Mouse (Mus musculus) myocyte (in vitro differentiated cells): ENCODE data around the gene Pgf. TPM values are rescaled to one million over a fixed set of nuclear protein-coding genes. Genes with fewer than 3 reads are reported as not detected.

Experiments
- H3K27me3 ChIP-seq: one replicate; pipeline ENCODE4 v1.6.1; 2011; ENCODE audit not compliant: control insufficient read depth, insufficient read depth, insufficient read length
- H3K36me3 ChIP-seq: one replicate; pipeline ENCODE4 v1.6.1; 2011; ENCODE audit not compliant: control insufficient read depth, insufficient read depth
- H3K4me2 ChIP-seq: one replicate; pipeline ENCODE4 v1.6.1; 2011; ENCODE audit warnings: low read depth, control low read depth
- H3K4me3 ChIP-seq: one replicate; pipeline ENCODE4 v1.5.1; 2011; ENCODE audit warnings: mild to moderate bottlenecking, control low read depth, moderate library complexity
- H3K79me2 ChIP-seq: one replicate; pipeline ENCODE4 v1.6.1; 2011; ENCODE audit not compliant: control insufficient read depth, insufficient read depth
- H3ac ChIP-seq: one replicate; pipeline ENCODE4 v1.6.1; 2011; ENCODE audit not compliant: control insufficient read depth, insufficient read length
- CEBPB ChIP-seq: IDR thresholded peaks from 2 replicates; pipeline ENCODE4 v1.6.1; 2011; ENCODE audit warnings: mild to moderate bottlenecking, moderate library complexity; ENCODE audit not compliant: poor library complexity, insufficient read depth, severe bottlenecking
- E2F4 ChIP-seq: IDR thresholded peaks from one replicate; pipeline ENCODE4 v1.6.1; 2011; ENCODE audit warnings: mild to moderate bottlenecking, control low read depth, moderate library complexity; ENCODE audit not compliant: insufficient read depth
- MAX ChIP-seq: IDR thresholded peaks from one replicate; pipeline ENCODE4 v1.6.1; 2011; ENCODE audit warnings: low read depth, mild to moderate bottlenecking, control low read depth
- MYOD1 ChIP-seq, 3 experiments: IDR thresholded peaks; one replicate each; pipeline ENCODE4 v1.6.1; 2011; ENCODE audit warnings: control low read depth in 2 of 3, low read depth in 2 of 3, mild to moderate bottlenecking in 2 of 3, moderate library complexity in 1 of 3; ENCODE audit not compliant: insufficient read length in 2 of 3, control insufficient read depth in 1 of 3
- MYOG ChIP-seq, 3 experiments: IDR thresholded peaks; one replicate each; pipeline ENCODE4 v1.6.1; 2011; ENCODE audit warnings: control low read depth in 2 of 3, low read depth in 2 of 3, mild to moderate bottlenecking in 2 of 3; ENCODE audit not compliant: insufficient read length in 2 of 3, control insufficient read depth in 1 of 3, insufficient read depth in 1 of 3
- POLR2A ChIP-seq: IDR thresholded peaks from one replicate; pipeline ENCODE4 v1.6.1; 2011; ENCODE audit warnings: low read depth, mild to moderate bottlenecking, control low read depth, moderate library complexity; ENCODE audit not compliant: insufficient read length
- POLR2AphosphoS2 ChIP-seq: IDR thresholded peaks from one replicate; pipeline ENCODE4 v1.6.1; 2011; ENCODE audit warnings: low read depth, control low read depth; ENCODE audit not compliant: insufficient read length
- REST ChIP-seq: IDR thresholded peaks from one replicate; pipeline ENCODE4 v1.6.1; 2011; ENCODE audit warnings: mild to moderate bottlenecking, control low read depth, moderate library complexity; ENCODE audit not compliant: insufficient read depth, insufficient read length
- SRF ChIP-seq: IDR thresholded peaks from one replicate; pipeline ENCODE4 v1.6.1; 2011; ENCODE audit warnings: low read depth; ENCODE audit not compliant: control insufficient read depth, insufficient read length
- TCF12 ChIP-seq: IDR thresholded peaks from one replicate; pipeline ENCODE4 v1.6.1; 2011; ENCODE audit warnings: mild to moderate bottlenecking, control low read depth; ENCODE audit not compliant: poor library complexity, insufficient read depth, severe bottlenecking
- TCF3 ChIP-seq: IDR thresholded peaks from one replicate; pipeline ENCODE4 v1.6.1; 2011; ENCODE audit warnings: low read depth, control low read depth; ENCODE audit not compliant: insufficient read length
- USF1 ChIP-seq: IDR thresholded peaks from one replicate; pipeline ENCODE4 v1.6.1; 2011; ENCODE audit warnings: low read depth, mild to moderate bottlenecking, control low read depth, moderate library complexity
- polyA plus RNA-seq: library from polyadenylated mRNA; unstranded; fragments of >200 nt; fragmentation: generic; extraction: Trizol; gene quantifications from one replicate; pipeline ENCODE4 v1.2.1, GENCODE M21; 2012; ENCODE audit warnings: missing spikeins

Pgf gene
- polyA plus RNA-seq, 1 experiment = 41.9 TPM

DNA sequence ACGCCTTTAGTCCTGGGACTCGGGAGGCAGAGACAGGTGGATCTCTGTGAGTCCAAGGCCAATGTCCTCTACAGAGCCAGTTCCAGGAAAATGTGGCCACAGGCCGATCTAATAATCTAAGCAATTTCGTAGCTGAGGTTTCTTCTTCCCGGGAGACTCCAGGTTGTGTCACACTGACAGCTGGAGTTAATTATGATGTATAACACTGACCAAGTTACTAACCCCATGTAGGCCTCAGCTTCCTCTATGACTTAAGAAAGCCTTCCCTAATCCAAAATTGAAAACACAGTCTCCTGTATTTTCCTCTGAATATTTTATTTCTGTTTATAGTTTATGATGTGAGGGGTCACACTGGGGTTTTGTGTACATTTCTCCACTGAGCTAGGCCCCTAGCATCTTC lies 37.4 kb upstream of the Pgf start:
- Histone ChIP-seq H3K4me3 (no peak overlapping the region), H3K36me3 (no peaks in the 10 kb centered on the region), H3K27me3 (no peaks in the 10 kb centered on the region), H3K79me2 (peaks cover 6% of the 10 kb centered on the region), H3K4me2 (no peak overlapping the region), H3ac (no peak overlapping the region)
- TF ChIP-seq POLR2AphosphoS2 (no peak), USF1 (no peak), E2F4 (no peak), TCF3 (no peak)

DNA sequence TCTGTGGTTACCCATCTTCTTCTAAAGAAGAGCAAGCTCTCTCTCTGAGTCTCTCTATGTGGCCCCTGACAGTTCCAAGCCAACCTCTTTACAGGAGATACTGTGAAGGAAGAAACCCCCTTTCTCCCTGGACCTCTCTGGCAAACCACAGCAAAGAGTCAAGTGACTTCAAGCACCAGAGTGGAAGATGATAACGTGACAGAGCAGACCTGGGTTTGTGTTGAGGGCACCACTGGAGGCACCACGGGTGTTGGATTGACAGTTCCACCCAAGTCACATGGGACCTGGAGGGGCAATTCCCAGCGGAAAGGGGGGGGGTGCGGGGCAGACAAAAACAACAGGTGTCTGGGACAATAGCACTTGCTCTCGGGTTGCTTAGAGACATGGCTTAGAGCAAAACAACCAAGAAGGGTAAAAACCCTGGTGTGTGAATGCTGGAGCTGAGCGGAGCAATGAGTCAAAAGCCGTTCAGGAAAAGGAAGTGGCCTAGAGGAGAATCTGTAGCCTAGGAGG lies 31.2 kb upstream of the Pgf start:
- TF ChIP-seq TCF12 (no peak), MYOD1 (IDR thresholded peaks at IDR 0.05; ENCODE audit: control insufficient read depth in 1 of 3, insufficient read length in 2 of 3, low read depth in 2 of 3) (peak in 1 of 3 experiments; percentile 77), MYOG (IDR thresholded peaks at IDR 0.05; ENCODE audit: control insufficient read depth in 1 of 3, insufficient read depth in 1 of 3, insufficient read length in 2 of 3, low read depth in 2 of 3) (peak in 2 of 3 experiments; percentile 29 to 49), SRF (no peak)
- H3K36me3 ChIP-seq = no peaks in the 10 kb centered on the region

GRCm38 (mm10) chr12:85205425-85205824 lies 27.8 kb upstream of the Pgf start:
- TF ChIP-seq REST (no peak), MYOD1 (IDR thresholded peaks at IDR 0.05; ENCODE audit: control insufficient read depth in 1 of 3, insufficient read length in 2 of 3, low read depth in 2 of 3) (no peak), POLR2A (no peak), USF1 (no peak), MAX (no peak), SRF (no peak), TCF3 (no peak), CEBPB (no peak), POLR2AphosphoS2 (no peak), TCF12 (no peak), E2F4 (no peak), MYOG (IDR thresholded peaks at IDR 0.05; ENCODE audit: control insufficient read depth in 1 of 3, insufficient read depth in 1 of 3, insufficient read length in 2 of 3, low read depth in 2 of 3) (no peak)
- Histone ChIP-seq H3K27me3 (no peaks in the 10 kb centered on the region), H3K36me3 (no peaks in the 10 kb centered on the region), H3K4me2 (no peak overlapping the region), H3ac (no peak overlapping the region), H3K79me2 (no peaks in the 10 kb centered on the region), H3K4me3 (no peak overlapping the region)

More for the DNA sequence above, 31.2 kb upstream of the Pgf start:
- peak overlapping the region; percentile 31 for H3K4me2 ChIP-seq
- no peak overlapping the region for H3K4me3 ChIP-seq
- no peak overlapping the region for H3ac ChIP-seq
- H3K79me2 ChIP-seq = no peaks in the 10 kb centered on the region
- H3K27me3 ChIP-seq = no peaks in the 10 kb centered on the region

- Histone ChIP-seq H3K4me3 (no peak overlapping the region), H3ac (no peak overlapping the region), H3K79me2 (no peaks in the 10 kb centered on the region), H3K4me2 (no peak overlapping the region), H3K27me3 (no peaks in the 10 kb centered on the region), H3K36me3 (no peaks in the 10 kb centered on the region)
- TF ChIP-seq POLR2A (no peak), MYOD1 (IDR thresholded peaks at IDR 0.05; ENCODE audit: control insufficient read depth in 1 of 3, insufficient read length in 2 of 3, low read depth in 2 of 3) (no peak), CEBPB (no peak), TCF12 (no peak), REST (no peak), MAX (no peak), E2F4 (no peak), POLR2AphosphoS2 (no peak), SRF (no peak), TCF3 (no peak), MYOG (IDR thresholded peaks at IDR 0.05; ENCODE audit: control insufficient read depth in 1 of 3, insufficient read depth in 1 of 3, insufficient read length in 2 of 3, low read depth in 2 of 3) (no peak), USF1 (no peak)
These were observed 26.5 kb upstream of the Pgf start for GRCm38 (mm10) chr12:85204105-85204504.

DNA sequence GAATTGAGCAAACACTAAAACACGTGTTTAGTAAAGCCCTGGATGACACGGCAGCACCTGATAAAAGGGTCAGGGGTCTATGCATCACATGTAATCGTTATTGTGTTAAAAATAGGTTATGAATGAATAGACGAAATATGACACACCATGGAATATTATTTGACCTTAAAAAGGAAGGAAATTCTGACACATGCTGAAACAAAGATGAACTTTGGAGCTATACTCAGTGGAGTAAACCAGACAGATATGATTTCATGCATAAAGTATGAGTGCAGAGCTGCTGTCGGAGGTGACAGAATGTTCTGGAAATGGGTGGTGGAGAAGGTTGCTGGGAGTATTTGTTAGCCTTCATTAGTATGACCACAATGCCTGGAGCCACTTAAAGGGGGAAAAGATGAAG lies 26.1 kb upstream of the Pgf start:
- Histone ChIP-seq H3K79me2 (no peaks in the 10 kb centered on the region), H3K4me2 (no peak overlapping the region), H3K36me3 (no peaks in the 10 kb centered on the region), H3K27me3 (no peaks in the 10 kb centered on the region), H3ac (no peak overlapping the region), H3K4me3 (no peak overlapping the region)
- no peak for TF ChIP-seq POLR2AphosphoS2
- no peak for TF ChIP-seq POLR2A
- no peak for TF ChIP-seq MYOG (IDR thresholded peaks at IDR 0.05; ENCODE audit: control insufficient read depth in 1 of 3, insufficient read depth in 1 of 3, insufficient read length in 2 of 3, low read depth in 2 of 3)
- no peak for TF ChIP-seq USF1
